Mouse (Mus musculus): ENCODE data around the gene Sbk3.

Sbk3 gene

GRCm38 (mm10) chr7:4993347-4993998 is 22.5 kb upstream of the Sbk3 start:
- no peak for DNase-seq (ENCODE audit: extremely low spot score)

DNA sequence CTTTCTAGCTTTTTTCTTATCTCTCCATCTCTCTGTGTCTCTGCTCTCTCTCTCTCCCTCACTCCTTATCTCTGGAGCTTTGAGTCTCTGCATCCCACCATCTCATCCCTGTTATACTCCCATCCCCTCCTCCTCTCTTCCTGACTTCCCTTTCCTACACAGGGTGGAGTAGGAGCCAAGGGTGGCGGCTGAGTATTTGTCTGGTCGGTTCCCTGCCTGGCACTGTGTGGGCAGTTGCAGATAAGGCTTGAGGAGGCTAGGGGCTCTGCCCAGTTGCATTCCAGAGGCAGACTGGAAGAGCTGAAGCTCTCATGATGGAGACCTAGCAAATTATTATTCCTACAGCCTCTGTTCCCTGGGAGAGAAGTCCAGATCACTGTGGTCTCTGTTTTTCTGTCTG is 17.3 kb upstream of the Sbk3 start:
- DNase-seq (ENCODE audit: extremely low spot score) = no peak

DNA sequence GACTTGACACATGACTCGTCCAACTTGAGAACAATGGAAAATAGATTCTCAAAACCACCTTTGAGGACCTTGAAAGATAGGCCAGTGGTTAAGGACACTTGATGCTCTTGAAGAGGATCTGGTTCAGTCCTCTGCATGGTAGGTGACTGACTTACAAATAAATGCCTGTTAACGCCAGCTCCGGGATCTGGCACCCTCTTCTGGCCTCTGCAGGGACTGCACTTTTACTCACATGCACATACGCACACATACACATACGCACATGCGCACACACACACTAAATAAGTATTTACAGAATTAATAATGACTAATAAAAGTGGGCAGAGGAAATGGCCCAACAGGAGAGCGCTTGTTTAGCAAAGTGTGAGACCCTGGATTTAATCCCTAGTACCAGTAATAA is 5.9 kb upstream of the Sbk3 start:
- no peak for DNase-seq (ENCODE audit: extremely low spot score)

GRCm38 (mm10) chr7:4975455-4975854 is 4.5 kb upstream of the Sbk3 start:
- no peak for DNase-seq (ENCODE audit: extremely low spot score)

- DNase-seq (ENCODE audit: extremely low spot score) = no peak
Measured at GRCm38 (mm10) chr7:4972321-4973047, 1.5 kb upstream of the Sbk3 start.

- DNase-seq (ENCODE audit: extremely low spot score) = no peak
Measured at GRCm38 (mm10) chr7:4971710-4972109, 742 bp upstream of the Sbk3 start.

- DNase-seq (ENCODE audit: extremely low spot score) = no peak
Measured at GRCm38 (mm10) chr7:4964988-4965387, 6.0 kb downstream of the Sbk3 start.

DNA sequence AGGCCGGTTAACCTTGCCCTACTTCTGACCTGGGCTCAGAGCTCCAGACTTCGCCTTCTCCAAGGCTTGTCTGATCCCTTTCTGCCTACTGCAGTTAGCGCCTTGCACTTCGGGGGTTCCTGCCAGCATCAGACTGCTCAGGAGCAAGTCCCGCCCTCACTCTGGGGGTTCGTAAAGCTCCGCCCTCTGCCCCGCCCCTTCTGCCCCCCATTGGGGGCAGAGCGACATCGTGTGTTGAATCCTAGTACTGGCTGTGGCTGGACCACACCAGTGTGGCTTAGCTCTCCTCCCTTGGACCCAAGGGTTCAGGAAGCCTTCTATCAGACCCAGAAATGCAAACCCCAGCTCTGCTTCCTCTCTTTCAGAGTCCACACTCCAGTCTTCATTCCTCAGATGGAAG is 6.7 kb downstream of the Sbk3 start, which contains the start of gene Sbk2:
Gene Sbk2, minus strand, starts transcription at position 135 of the 400 bp plus-strand sequence.
- DNase-seq (ENCODE audit: extremely low spot score) = peak; percentile 77

GRCm38 (mm10) chr7:4963527-4963926 is 7.4 kb downstream of the Sbk3 start:
- DNase-seq (ENCODE audit: extremely low spot score) = no peak

GRCm38 (mm10) chr7:4957361-4957760 is 13.6 kb downstream of the Sbk3 start:
- DNase-seq (ENCODE audit: extremely low spot score) = no peak

DNA sequence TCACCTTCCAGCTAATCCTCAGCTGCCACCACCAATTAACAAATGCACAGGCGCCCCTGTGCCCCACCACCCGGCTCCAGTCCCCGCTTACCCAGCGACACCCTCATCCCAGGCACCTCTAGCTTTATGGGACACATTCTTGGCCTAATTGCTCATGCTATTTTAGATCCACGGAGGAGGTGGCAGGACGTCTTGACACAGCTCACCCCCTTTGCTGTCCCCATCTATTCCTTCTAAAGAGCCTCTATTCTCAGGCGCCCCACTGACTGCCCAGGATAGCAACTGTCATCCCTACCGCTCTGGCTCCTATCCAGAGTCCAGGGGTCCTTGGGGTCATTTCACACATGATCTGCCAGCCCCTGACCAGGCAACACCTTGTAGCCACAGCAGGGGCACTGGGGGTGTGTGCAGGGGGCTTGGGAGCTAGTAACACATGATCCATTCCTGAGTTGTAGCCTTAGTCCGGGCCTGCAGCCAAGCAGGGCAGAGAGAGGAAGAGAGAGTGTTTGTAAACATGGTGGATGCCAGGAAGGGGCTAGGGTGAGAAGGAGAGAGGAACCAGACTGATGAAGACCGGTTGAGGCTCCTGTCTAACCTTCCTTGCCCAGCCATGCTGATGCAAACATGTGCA is 17.0 kb downstream of the Sbk3 start:
- DNase-seq (ENCODE audit: extremely low spot score) = no peak

DNA sequence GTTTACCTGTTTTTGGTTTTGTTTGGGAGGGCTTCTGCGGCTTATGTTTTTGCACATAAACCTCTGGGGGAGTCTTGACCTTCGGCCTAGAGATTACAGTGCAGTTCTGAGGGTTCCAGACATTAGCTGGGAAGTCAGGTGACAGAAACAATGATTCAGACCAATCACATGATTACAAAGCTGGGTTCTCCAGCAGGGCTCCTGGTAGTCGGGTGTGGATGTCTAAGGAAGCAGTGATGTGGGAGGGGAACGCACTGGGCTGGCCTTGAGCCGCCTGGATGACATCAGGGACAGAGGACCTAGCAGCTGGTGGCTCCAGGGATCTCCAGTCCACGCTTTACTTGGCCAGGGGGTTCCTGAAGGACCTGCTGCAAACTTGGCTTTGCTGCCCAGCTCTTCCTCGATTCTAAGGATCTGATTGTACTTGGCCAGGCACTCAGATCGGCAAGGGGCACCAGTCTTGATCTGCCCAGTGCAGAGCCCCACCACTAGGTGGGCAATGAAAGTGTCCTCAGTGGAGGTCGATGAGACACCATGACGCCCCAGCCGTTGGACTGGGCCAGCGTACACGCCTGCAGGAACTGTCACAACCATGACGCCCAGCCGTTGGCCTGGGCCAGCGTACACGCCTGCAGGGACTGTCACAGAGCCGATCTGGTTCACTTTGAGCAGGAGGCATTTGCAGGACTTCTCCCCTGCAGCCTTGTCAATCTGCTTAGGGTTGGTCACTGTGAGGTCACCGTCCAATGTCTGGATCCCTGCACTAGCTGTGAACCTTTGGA is 20.2 kb downstream of the Sbk3 start:
- DNase-seq (ENCODE audit: extremely low spot score) = no peak

- no peak for DNase-seq (ENCODE audit: extremely low spot score)
Measured at GRCm38 (mm10) chr7:4948386-4948785, 22.6 kb downstream of the Sbk3 start.

DNA sequence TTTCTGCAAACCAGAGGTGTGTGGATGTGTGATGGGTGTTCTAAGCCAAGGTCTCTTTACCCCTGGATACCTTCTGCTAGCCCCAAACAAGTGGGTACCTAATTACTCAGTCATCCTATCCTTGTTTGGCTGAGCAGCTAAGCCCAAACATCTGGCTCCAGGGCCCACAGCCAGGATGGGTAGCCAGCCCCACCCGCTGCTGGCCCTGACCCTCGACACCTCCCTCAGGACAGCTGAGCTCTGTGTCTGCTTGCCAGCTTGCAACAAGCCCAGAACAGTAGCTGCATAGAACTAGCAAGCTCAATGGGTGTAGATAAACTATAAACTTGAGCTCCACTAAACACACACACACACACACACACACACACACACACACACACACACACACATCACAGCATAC is 23.1 kb downstream of the Sbk3 start:
- DNase-seq (ENCODE audit: extremely low spot score) = no peak

DNA sequence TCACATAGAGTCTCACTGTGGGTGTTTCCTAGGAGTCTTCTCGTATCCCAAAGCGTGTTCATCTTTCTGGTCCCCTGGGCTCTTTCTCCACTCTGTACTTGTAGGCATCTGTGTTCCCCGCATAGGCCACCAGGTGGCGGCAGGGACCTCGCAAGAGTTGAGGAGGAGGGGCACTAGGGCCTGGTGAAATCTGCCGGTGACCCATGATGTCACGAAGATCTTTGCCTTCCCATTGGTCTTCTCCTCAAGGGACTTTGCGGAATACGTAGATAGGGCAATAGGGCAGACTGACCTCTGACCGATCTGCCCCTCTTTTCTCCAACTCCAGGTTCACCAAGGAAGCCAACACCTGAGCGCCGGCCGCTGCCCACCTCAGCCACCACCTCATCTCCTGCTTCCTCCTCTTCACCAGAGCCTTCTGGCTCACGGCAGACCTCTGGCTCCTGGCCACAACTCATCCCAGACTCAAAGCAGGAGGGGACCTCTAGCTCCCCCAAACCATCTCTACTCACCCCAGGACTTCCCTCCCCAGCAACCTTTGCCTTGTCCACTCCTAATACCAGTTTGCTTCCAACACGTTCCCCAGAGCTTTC is 27.6 kb downstream of the Sbk3 start:
- peak; percentile 90 for DNase-seq (ENCODE audit: extremely low spot score)

- no peak for DNase-seq (ENCODE audit: extremely low spot score)
Measured at GRCm38 (mm10) chr7:4942673-4943072, 28.3 kb downstream of the Sbk3 start.

- DNase-seq (ENCODE audit: extremely low spot score) = peak; percentile 78
Measured at GRCm38 (mm10) chr7:4940068-4940479, 30.9 kb downstream of the Sbk3 start.

DNA sequence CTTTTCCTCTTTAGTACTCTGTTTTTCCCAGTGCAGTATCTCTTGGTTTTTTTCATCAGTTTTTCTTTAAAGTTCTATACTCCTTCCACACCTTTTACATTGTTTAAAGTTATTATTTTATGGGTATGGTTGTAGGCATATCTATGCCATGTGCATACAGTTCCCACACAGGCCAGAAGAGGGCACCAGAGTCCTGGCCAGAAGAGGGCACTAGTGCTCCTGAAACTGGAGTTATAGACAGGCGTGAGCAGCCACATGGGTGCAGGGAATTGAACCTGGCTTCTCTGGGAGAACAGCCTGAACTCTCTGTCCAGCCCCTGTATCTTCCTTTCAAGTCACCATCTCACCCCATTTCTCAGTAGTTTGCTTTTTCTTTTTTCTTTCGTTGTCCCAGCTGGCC is 32.5 kb downstream of the Sbk3 start:
- DNase-seq (ENCODE audit: extremely low spot score) = peak; percentile 57

- no peak for DNase-seq (ENCODE audit: extremely low spot score)
Measured at GRCm38 (mm10) chr7:4937392-4937791, 33.6 kb downstream of the Sbk3 start.

DNA sequence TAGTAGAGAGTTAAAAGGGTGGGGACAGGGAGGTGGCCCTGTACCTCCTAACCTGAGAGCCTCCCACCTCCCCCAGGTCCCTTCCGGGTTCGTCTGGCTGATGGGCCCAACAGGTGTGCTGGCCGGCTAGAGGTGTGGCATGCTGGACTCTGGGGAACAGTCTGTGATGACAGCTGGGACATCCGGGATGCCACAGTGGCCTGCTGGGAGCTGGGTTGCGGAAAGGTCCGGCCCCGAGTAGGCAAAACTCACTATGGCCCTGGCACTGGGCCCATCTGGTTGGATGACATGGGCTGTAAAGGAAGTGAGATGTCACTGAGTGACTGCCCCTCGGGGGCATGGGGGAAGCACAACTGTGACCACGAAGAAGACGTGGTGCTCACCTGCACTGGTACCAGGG is 34.1 kb downstream of the Sbk3 start:
- no peak for DNase-seq (ENCODE audit: extremely low spot score)

GRCm38 (mm10) chr7:4934160-4934914 is 36.6 kb downstream of the Sbk3 start:
- DNase-seq (ENCODE audit: extremely low spot score) = no peak
